Mouse (Mus musculus) adrenal gland, adult (tissue): ENCODE measurements at regions not wholly inside any gene's neighbourhood (a gene's known extent, or its start where the extent isn't known, plus 50 kb on each side); places are given as distances from the start of the nearest gene placed in this dataset.
A peak's percentile ranks its signal among the peaks of the same experiment; 100 is the strongest.

Experiments used
- DNase-seq, 2 experiments: peaks; one replicate each; pipeline ENCODE4 v3.0.0; 2022 to 2023; ENCODE audit warnings: low spot score in 1 of 2; ENCODE audit not compliant: inconsistent age in 2 of 2

GRCm38 (mm10) chr11:24750144-24750779, 672.4 kb downstream of the Bcl11a start:
- DNase-seq = no peak

GRCm38 (mm10) chr11:24758130-24758529, 680.3 kb downstream of the Bcl11a start:
- DNase-seq = no peak

GRCm38 (mm10) chr11:24783470-24783869, 705.6 kb downstream of the Bcl11a start:
- DNase-seq = no peak

GRCm38 (mm10) chr11:24789120-24789519, 711.3 kb downstream of the Bcl11a start:
- DNase-seq = no peak

GRCm38 (mm10) chr11:24795510-24796211, 717.8 kb downstream of the Bcl11a start:
- no peak for DNase-seq

GRCm38 (mm10) chr11:24804623-24805023, 726.8 kb downstream of the Bcl11a start:
- DNase-seq = peak; percentile 21 to 63

GRCm38 (mm10) chr11:24829578-24830401, 751.9 kb downstream of the Bcl11a start:
- DNase-seq = no peak

GRCm38 (mm10) chr11:24830484-24830883, 752.6 kb downstream of the Bcl11a start:
- DNase-seq = no peak

- no peak for DNase-seq
Observed at GRCm38 (mm10) chr11:24843839-24844738, 766.2 kb downstream of the Bcl11a start.

GRCm38 (mm10) chr11:24856991-24857390, 779.1 kb downstream of the Bcl11a start:
- peak in 1 of 2 experiments; percentile 57 for DNase-seq

- DNase-seq = no peak
Observed at GRCm38 (mm10) chr11:24864637-24865036, 786.8 kb downstream of the Bcl11a start.

- DNase-seq = no peak
Observed at GRCm38 (mm10) chr11:24865067-24865796, 787.4 kb downstream of the Bcl11a start.
